Comparison of ENCODE assay signal across 9 mouse cellular contexts in genomic region chr13:68622792-68623191, GRCm38 (mm10). TPM values are rescaled to one million over a fixed set of nuclear protein-coding genes. Genes with fewer than 3 reads are reported as not detected.
DNase-seq lines count a peak whose midpoint lies in the region; ATAC-seq and TF ChIP-seq lines count a peak whose summit lies in the region.
"Had no signal": no experiment of that assay in that cellular context is flagged by ENCODE, and none has a peak within 500 bp of the region (broad histone marks: within the 10 kb centered on the region; RNA-seq: fewer than 3 reads in every experiment).

No protein-coding gene starts in this region.

- intact Hi-C loops in left cerebral cortex, postnatal 25 days (cut with DNase I), result loop anchor here (5.0 kb wide), 1 partner anchor 375 kb away; the partner anchor contains the start of gene Adcy2

- no peaks in the 10 kb centered on the region for H3K27me3 ChIP-seq in intestine, postnatal 0 days (replicated peaks; ENCODE audit: control insufficient read depth, insufficient read depth, low read length)
- H3K27me3 ChIP-seq in intestine, embryonic 15.5 days (replicated peaks), result no peaks in the 10 kb centered on the region
- H3K27me3 ChIP-seq: embryonic facial prominence, embryonic 15.5 days had no signal

- H3K4me2 ChIP-seq in intestine, postnatal 0 days (replicated peaks; ENCODE audit: low read depth), result no peak overlapping the region
- no peak overlapping the region for H3K4me2 ChIP-seq in intestine, embryonic 15.5 days (replicated peaks)
- H3K4me2 ChIP-seq: embryonic facial prominence, embryonic 15.5 days had no signal

- no peaks in the 10 kb centered on the region for H3K4me1 ChIP-seq in intestine, postnatal 0 days (replicated peaks; ENCODE audit: control insufficient read depth, insufficient read depth, low read length)
- no peaks in the 10 kb centered on the region for H3K4me1 ChIP-seq in intestine, embryonic 15.5 days (replicated peaks)
- H3K4me1 ChIP-seq: embryonic facial prominence, embryonic 15.5 days had no signal

- WGBS in intestine, postnatal 0 days, result 59% methylated on average over 6 of the region's 6 CpGs
- 62% methylated on average over 6 of the region's 6 CpGs for WGBS in intestine, embryonic 15.5 days

- no peaks in the 10 kb centered on the region for H3K36me3 ChIP-seq in intestine, postnatal 0 days (ENCODE audit: control insufficient read depth, insufficient read depth)
- no peaks in the 10 kb centered on the region for H3K36me3 ChIP-seq in intestine, embryonic 15.5 days
- H3K36me3 ChIP-seq: G1E had no signal

- peak; percentile 55 for TF ChIP-seq CTCF in intestine, postnatal 0 days (IDR thresholded peaks at IDR 0.05; ENCODE audit: low read depth)

- no peak overlapping the region for H3K9ac ChIP-seq in intestine, postnatal 0 days (ENCODE audit: low read depth, low read length)
- H3K9ac ChIP-seq in intestine, embryonic 15.5 days, result no peak overlapping the region
- H3K9ac ChIP-seq: embryonic facial prominence, embryonic 15.5 days had no signal

- no peak for ATAC-seq in intestine, postnatal 0 days
- no peak for ATAC-seq in intestine, embryonic 15.5 days

- DNase-seq in lung, postnatal 10 days, result peak; percentile 6
- no peak for DNase-seq in lung, postnatal 36 days
- peak; percentile 30 to 57 for DNase-seq in left cerebral cortex, postnatal 25 days (ENCODE audit: low spot score in 2 of 2)
- DNase-seq in right cerebral cortex, postnatal 25 days, result peak; percentile 32
- no peak for DNase-seq in ovary, adult 18-20 months (ENCODE audit: low spot score)

- H3K9me3 ChIP-seq in intestine, postnatal 0 days (ENCODE audit: control insufficient read depth), result no peaks in the 10 kb centered on the region
- no peaks in the 10 kb centered on the region for H3K9me3 ChIP-seq in intestine, embryonic 15.5 days
- H3K9me3 ChIP-seq: embryonic facial prominence, embryonic 15.5 days had no signal

- no peak overlapping the region for H3K27ac ChIP-seq in intestine, postnatal 0 days (ENCODE audit: low read depth, low read length)
- no peak overlapping the region for H3K27ac ChIP-seq in intestine, embryonic 15.5 days
- H3K27ac ChIP-seq: embryonic facial prominence, embryonic 15.5 days had no signal

- no peak overlapping the region for H3K4me3 ChIP-seq in intestine, postnatal 0 days (ENCODE audit: low read depth, low read length)
- H3K4me3 ChIP-seq in intestine, embryonic 15.5 days (replicated peaks), result no peak overlapping the region
- H3K4me3 ChIP-seq: embryonic facial prominence, embryonic 15.5 days had no signal

RNA-seq across cellular contexts. Expression of gene 1700001L19Rik, which starts 25.6 kb away (rescaled TPM):
- 0.07 TPM in 1 of 2 replicates, not detected in the other for polyA plus RNA-seq in intestine, postnatal 0 days (2015; fragmentation: Nextera tagmentation; extraction: Ambion mirVana)
- 0.35 TPM in 1 of 2 replicates, not detected in the other for polyA plus RNA-seq in intestine, embryonic 15.5 days (2015; fragmentation: Nextera tagmentation; extraction: Ambion mirVana)
- 10 to 100 TPM; 20.6 to 27.6 TPM for total RNA-seq in left cerebral cortex, postnatal 25 days (2021)
- total RNA-seq: G1E had no signal
- polyA plus RNA-seq: G1E had no signal

RNA-seq across cellular contexts. Expression of gene Fastkd3, which starts 40.8 kb away (rescaled TPM):
- 17.3 and 19.1 TPM in 2 replicates for polyA plus RNA-seq in intestine, postnatal 0 days (2015; fragmentation: Nextera tagmentation; extraction: Ambion mirVana)
- polyA plus RNA-seq in intestine, embryonic 15.5 days (2015; fragmentation: Nextera tagmentation; extraction: Ambion mirVana), result 32.9 and 37.5 TPM in 2 replicates
- 10 to 100 TPM; 13.2 to 16.0 TPM for total RNA-seq in left cerebral cortex, postnatal 25 days (2021)

RNA-seq across cellular contexts. Expression of gene Mtrr, which starts 40.8 kb away (rescaled TPM):
- 6.9 and 7.0 TPM in 2 replicates for polyA plus RNA-seq in intestine, postnatal 0 days (2015; fragmentation: Nextera tagmentation; extraction: Ambion mirVana)
- polyA plus RNA-seq in intestine, embryonic 15.5 days (2015; fragmentation: Nextera tagmentation; extraction: Ambion mirVana), result 15.9 and 16.5 TPM in 2 replicates
- 10 to 100 TPM; 15.8 to 17.0 TPM for total RNA-seq in left cerebral cortex, postnatal 25 days (2021)

Comparison
In these comparisons a context has a peak if more than half of its experiments do, and no peak if none do; other contexts are left out.
1. DNase-seq: peak in lung, postnatal 10 days (single experiment), left cerebral cortex, postnatal 25 days (2 of 2) and right cerebral cortex, postnatal 25 days (single experiment); none in lung, postnatal 36 days (single experiment) and ovary, adult 18-20 months (single experiment).